Mouse (Mus musculus) heart, postnatal 0 days (tissue): ENCODE measurements around the gene Hivep1.

Experiments
- CTCF ChIP-seq: IDR thresholded peaks from 2 replicates; pipeline ENCODE4 v1.5.1; 2016; ENCODE audit warnings: antibody characterized with exemption, control low read depth, low read depth
- EP300 ChIP-seq: IDR thresholded peaks from 2 replicates; pipeline ENCODE4 v1.6.1; 2016; ENCODE audit warnings: antibody characterized with exemption, low read depth

- TF ChIP-seq CTCF (no peak), EP300 (no peak)
Observed at GRCm38 (mm10) chr13:42097109-42097508, 45.3 kb downstream of the Hivep1 start.
